Comparison of ENCODE assay signal across 8 mouse cellular contexts in genomic region chr11:79039488-79039887, GRCm38 (mm10). TPM values are rescaled to one million over a fixed set of nuclear protein-coding genes. Genes with fewer than 3 reads are reported as not detected.
DNase-seq lines count a peak whose midpoint lies in the region; ATAC-seq and TF ChIP-seq lines count a peak whose summit lies in the region.

No protein-coding gene starts in this region.

- ATAC-seq in cerebellum, adult (ENCODE audit: insufficient number of reproducible peaks, low FRiP score, low TSS enrichment), result no peak
- no peak for ATAC-seq in midbrain, postnatal 0 days (ENCODE audit: low FRiP score)
- no peak for ATAC-seq in midbrain, embryonic 11.5 days (ENCODE audit: low FRiP score)

- no peaks in the 10 kb centered on the region for H3K27me3 ChIP-seq in midbrain, postnatal 0 days (ENCODE audit: insufficient read depth, low read length)
- no peaks in the 10 kb centered on the region for H3K27me3 ChIP-seq in midbrain, embryonic 11.5 days (ENCODE audit: control insufficient read depth, insufficient read depth, low read length)

- 0 out of 2 replicates have a peak, but pooled peaks cover 5% of the 10 kb centered on the region for H3K4me1 ChIP-seq in midbrain, postnatal 0 days (ENCODE audit: insufficient read depth, low read length)
- H3K4me1 ChIP-seq in midbrain, embryonic 11.5 days (ENCODE audit: control insufficient read depth, insufficient read depth, low read length), result no peaks in the 10 kb centered on the region

- intact Hi-C loops in heart, postnatal 25 days (cut with DNase I), result no loop called here

- H3K9me3 ChIP-seq in midbrain, postnatal 0 days (ENCODE audit: low read length), result no peaks in the 10 kb centered on the region
- H3K9me3 ChIP-seq in midbrain, embryonic 11.5 days (ENCODE audit: control insufficient read depth, low read length), result no peaks in the 10 kb centered on the region

- H3K9ac ChIP-seq in midbrain, postnatal 0 days (replicated peaks; ENCODE audit: low read length, poor library complexity, severe bottlenecking), result no peak overlapping the region
- H3K9ac ChIP-seq in midbrain, embryonic 11.5 days (ENCODE audit: low read length), result no peak overlapping the region

- no peak overlapping the region for H3K4me3 ChIP-seq in midbrain, postnatal 0 days (ENCODE audit: low read depth, low read length)
- no peak overlapping the region for H3K4me3 ChIP-seq in midbrain, embryonic 11.5 days (ENCODE audit: low read depth, low read length)

- H3K27ac ChIP-seq in midbrain, postnatal 0 days (ENCODE audit: low read depth, low read length), result no peak overlapping the region
- H3K27ac ChIP-seq in midbrain, embryonic 11.5 days (ENCODE audit: low read depth, low read length), result no peak overlapping the region

- no peak for TF ChIP-seq CTCF in midbrain, postnatal 0 days (IDR thresholded peaks at IDR 0.05)

- no peak overlapping the region for H3K4me2 ChIP-seq in midbrain, postnatal 0 days (ENCODE audit: low read depth, low read length, poor library complexity, severe bottlenecking)
- no peak overlapping the region for H3K4me2 ChIP-seq in midbrain, embryonic 11.5 days

- peaks cover 11% of the 10 kb centered on the region for H3K36me3 ChIP-seq in midbrain, postnatal 0 days (ENCODE audit: insufficient read depth, low read length)
- H3K36me3 ChIP-seq in midbrain, embryonic 11.5 days (ENCODE audit: control insufficient read depth, insufficient read depth, low read length), result no peaks in the 10 kb centered on the region

- whole genome bisulfite sequencing in midbrain, postnatal 0 days, result 14% methylated on average over 2 of the region's 2 CpGs
- WGBS in midbrain, embryonic 11.5 days, result 51% methylated on average over 2 of the region's 2 CpGs

- DNase-seq in cerebellum, adult 11-12 months, result peak; percentile 13
- DNase-seq in midbrain, postnatal 0 days (ENCODE audit: low spot score), result peak; percentile 43
- DNase-seq in midbrain, embryonic 11.5 days (ENCODE audit: low spot score, missing footprints), result no peak
- peak; percentile 61 for DNase-seq in heart, postnatal 25 days (ENCODE audit: low spot score)
- DNase-seq in skeletal muscle tissue, adult 2 months (ENCODE audit: low read depth, low spot score), result peak; percentile 80
- DNase-seq in thymus, postnatal 25 days, result no peak
- no peak for DNase-seq in left cerebral cortex, adult 8-10 months (ENCODE audit: low spot score in 2 of 2)

RNA-seq across cellular contexts. Expression of gene Lgals9, which starts 54.7 kb away (rescaled TPM):
- total RNA-seq in midbrain, postnatal 0 days (2014; rRNA removed), result 15.7 and 16.0 TPM in 2 replicates
- polyA plus RNA-seq in midbrain, postnatal 0 days (2015; fragmentation: Nextera tagmentation; extraction: Ambion mirVana), result 16.5 and 19.9 TPM in 2 replicates
- 5.4 and 6.7 TPM in 2 replicates for polyA plus RNA-seq in midbrain, embryonic 11.5 days (2014; fragmentation: Nextera tagmentation; extraction: Ambion mirVana)
- total RNA-seq in heart, postnatal 25 days (2021), result 10 to 100 TPM; 24.0 to 25.3 TPM
- total RNA-seq in left cerebral cortex, adult 8-10 months (2022), result 10 to 100 TPM in 1 of 4 experiments, 1 to 10 TPM in 3; 4.8 to 13.3 (median 7.3) TPM

Comparison
In these comparisons a context has a peak if more than half of its experiments do, and no peak if none do; other contexts are left out.
1. DNase-seq: peak in cerebellum, adult 11-12 months (single experiment), midbrain, postnatal 0 days (single experiment), heart, postnatal 25 days (single experiment) and skeletal muscle tissue, adult 2 months (single experiment); none in midbrain, embryonic 11.5 days (single experiment), thymus, postnatal 25 days (single experiment) and left cerebral cortex, adult 8-10 months (0 of 2).